Mouse (Mus musculus): Measurements from ENCODE around the gene Ankrd13b.

Gene Ankrd13b

DNA sequence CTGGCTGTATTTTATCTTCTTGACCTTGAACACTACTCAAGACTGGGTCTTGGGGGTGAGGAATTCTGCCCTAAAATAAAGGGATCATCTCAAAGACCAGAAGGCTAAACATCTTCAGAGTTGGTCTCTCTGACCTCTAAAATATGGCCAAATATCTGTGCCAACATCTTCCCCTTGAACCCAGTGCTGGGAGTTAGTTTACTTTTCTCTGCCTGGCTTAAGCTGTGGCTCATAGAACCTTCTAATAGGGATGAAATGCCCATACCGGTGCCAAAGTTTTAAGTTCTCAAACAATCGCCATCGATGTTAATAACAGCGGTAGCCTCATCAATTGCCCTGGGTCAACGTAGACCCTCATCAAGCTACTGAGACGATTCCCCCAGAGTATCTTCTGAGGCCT is 27.6 kb downstream of the Ankrd13b start:
- DNase-seq: no peak

DNA sequence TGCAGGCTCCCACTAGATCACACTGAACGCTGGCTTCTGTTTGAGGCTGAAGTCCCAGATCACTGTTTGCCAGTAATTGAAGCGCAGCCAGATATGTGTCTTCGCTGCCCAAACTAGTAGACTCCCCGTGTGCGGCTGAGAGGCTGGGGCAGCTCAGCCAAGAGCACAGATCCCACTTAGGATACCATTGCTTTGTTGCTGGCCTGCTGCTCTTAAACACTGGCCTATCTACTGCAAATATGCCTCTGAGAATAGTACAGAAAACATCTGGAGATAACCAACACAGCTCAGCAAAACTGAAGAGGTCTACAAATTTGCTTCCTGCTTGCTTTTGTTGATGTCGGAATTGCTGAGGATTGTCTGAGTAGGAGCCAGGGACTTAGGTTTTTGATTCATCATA is 32.6 kb downstream of the Ankrd13b start:
- DNase-seq: peak in 1 of 2 experiments; percentile 30

DNA sequence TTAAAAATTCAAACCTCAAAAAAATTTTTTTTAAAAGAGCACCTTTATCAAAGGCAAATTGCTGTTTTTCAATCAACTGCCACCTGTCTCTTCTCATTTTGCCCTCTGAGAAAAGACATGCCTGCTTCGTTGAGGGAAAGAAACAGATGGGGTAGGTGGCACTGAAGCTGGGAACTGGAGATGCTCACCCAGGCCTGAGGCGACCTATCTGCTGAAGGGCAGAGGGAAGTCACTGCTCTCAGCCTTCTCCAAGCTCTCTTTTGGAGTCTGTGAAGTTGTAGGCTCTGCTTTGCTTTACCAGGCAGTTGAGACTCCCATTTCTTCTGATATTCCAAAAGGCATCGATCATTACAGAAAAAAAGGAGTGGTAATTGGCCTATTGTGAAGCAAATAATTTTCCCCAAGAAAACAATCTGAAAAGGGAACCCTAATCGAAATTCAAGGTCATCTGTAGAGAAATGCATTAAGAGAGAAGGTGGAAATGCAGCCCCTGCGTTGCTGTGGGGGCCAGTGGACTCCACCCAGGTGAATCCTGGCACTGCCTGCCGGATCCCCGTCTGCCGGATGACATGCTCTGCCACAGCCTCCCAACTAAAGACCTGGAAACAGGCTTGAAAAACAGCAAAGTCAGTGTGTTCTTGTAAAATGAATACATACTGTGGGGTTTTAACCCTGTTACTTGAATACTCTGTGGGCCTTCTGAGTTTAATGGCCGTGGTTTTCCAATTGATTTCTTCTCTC is 33.5 kb downstream of the Ankrd13b start:
- no peak for DNase-seq

GRCm38 (mm10) chr11:77453388-77453787 is 36.1 kb downstream of the Ankrd13b start:
- DNase-seq: no peak

- no peak for DNase-seq
Observed at GRCm38 (mm10) chr11:77451670-77452069, 37.8 kb downstream of the Ankrd13b start.

DNA sequence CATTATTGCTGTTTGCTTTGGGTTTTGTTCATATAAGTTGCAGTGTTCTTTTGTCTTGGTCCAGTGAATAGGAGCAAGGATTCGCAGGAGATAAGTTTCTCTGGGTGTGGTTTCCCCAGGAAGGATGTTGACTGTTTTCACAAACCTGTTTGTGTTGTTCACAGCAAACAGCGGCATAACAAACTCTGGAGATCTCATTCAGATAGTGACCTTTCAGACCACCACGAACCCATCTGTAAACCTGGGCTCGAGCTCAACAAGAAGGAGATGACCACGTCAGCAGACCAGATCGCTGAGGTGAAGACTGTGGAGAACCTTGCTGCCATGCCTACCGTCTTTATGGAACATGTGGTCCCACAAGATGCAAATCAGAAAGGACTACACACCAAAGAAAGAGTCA is 40.3 kb downstream of the Ankrd13b start:
- no peak for DNase-seq

GRCm38 (mm10) chr11:77446628-77447041 is 42.8 kb downstream of the Ankrd13b start:
- peak; percentile 68 to 70 for DNase-seq

GRCm38 (mm10) chr11:77444939-77445338 is 44.5 kb downstream of the Ankrd13b start:
- peak; percentile 54 to 64 for DNase-seq

- peak; percentile 53 to 78 for DNase-seq
Observed at GRCm38 (mm10) chr11:77442186-77443170, 47.0 kb downstream of the Ankrd13b start.

GRCm38 (mm10) chr11:77441020-77441419 is 48.5 kb downstream of the Ankrd13b start:
- no peak for DNase-seq

DNA sequence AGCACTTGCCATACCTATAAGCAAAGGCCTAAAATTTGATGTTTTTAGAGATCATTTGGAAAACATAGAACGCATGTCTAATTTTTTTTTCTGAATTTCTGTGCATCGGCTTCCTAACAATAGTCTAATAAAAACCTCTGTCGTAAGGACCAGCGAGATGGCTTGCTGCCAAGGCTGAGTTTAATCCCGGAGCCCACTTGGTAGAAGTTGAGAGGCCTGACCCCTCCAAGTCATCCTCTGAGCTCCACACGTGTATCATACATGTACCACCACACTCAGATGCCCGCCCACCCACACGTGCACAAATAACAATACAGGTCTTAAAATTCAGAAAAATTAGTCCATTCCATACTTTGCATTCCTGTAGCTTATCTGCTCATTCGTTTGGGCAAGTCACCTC is 49.4 kb downstream of the Ankrd13b start:
- no peak for DNase-seq

DNA sequence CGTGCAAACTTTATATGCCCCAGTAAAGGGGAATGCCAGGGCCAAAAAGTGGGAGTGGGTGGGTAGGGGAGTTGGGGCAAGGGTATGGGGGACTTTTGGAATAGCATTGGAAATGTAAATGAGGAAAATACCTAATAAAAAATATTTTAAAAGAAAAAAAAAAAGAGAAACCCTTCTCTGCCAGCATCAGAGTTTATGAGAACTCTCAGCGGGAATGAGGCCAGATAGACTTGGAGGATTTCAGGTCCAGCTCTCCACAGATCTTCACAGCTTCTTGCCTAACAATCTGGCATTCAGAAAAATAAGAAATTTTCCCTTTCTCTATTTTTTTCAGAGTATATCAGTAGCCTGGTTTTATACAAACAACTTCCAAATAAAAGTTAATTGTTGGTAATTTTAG is 52.5 kb downstream of the Ankrd13b start:
- no peak for DNase-seq

GRCm38 (mm10) chr11:77428446-77428845 is 61.0 kb downstream of the Ankrd13b start:
- no peak for DNase-seq

- DNase-seq: no peak
Observed at GRCm38 (mm10) chr11:77423175-77423859, 66.2 kb downstream of the Ankrd13b start.

Data from kidney, postnatal 25 days (tissue).